Mouse (Mus musculus) kidney, postnatal 4 days (tissue): ENCODE data around the gene Isg20l2.
A peak's percentile ranks its signal among the peaks of the same experiment; 100 is the strongest.

Experiments used
- DNase-seq, 2 experiments: peaks; one replicate each; pipeline ENCODE4 v3.0.0; 2021; ENCODE audit warnings: mixed read lengths in 2 of 2

Gene Isg20l2

GRCm38 (mm10) chr3:87980085-87980484 is 50.0 kb downstream of the Isg20l2 start:
- DNase-seq = no peak

DNA sequence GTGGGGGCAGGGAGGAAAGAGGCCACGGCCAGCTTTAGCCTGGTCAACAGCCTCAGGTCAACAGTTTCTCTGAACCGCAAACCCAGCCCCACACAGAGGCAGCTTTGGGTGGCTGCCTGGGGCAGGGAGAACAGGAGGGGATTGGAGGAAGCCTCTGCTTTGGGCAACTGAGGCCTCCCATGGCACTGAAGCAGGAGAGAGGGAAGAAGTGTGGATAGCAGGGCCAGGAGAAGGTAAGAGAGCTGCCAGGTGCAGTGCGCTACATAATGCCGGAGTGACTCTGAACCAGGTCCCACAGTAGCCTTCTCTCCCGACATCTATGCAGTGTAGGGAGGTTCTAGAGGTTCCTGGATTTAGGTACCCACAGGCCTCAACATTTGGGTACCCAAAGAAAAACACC is 50.6 kb downstream of the Isg20l2 start:
- DNase-seq = no peak

GRCm38 (mm10) chr3:87981214-87981760 is 51.2 kb downstream of the Isg20l2 start:
- DNase-seq = no peak

GRCm38 (mm10) chr3:87981894-87982835 is 52.1 kb downstream of the Isg20l2 start:
- DNase-seq = peak; percentile 54 to 71

GRCm38 (mm10) chr3:87982836-87983601 is 52.9 kb downstream of the Isg20l2 start:
- peak; percentile 61 to 75 for DNase-seq

DNA sequence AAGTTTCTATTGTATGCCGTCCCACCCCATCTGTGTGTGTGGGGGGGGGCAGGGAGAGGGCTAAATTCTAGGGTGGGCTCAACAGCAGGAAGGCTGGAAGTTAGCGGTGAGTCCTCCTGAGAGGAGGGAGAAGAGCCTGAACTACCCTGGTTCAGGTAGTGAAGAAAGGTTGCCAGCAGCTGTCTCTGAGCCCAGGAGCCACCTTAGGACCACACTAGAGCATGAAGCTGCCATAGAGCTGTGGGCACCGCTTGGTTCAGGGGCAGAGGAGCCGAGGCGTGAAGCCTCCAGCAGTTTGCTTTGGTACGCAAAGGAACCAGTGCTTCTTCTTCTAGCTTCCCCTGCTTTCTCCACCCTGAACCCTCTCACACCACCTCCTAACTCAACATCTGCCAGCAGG is 53.5 kb downstream of the Isg20l2 start:
- no peak for DNase-seq

- DNase-seq = no peak
Observed at GRCm38 (mm10) chr3:87984094-87984493, 54.0 kb downstream of the Isg20l2 start.

GRCm38 (mm10) chr3:87985505-87986320 is 55.6 kb downstream of the Isg20l2 start:
- DNase-seq = peak; percentile 57 to 74

GRCm38 (mm10) chr3:87986868-87987267 is 56.8 kb downstream of the Isg20l2 start:
- peak; percentile 100 for DNase-seq

GRCm38 (mm10) chr3:87987633-87988032 is 57.5 kb downstream of the Isg20l2 start:
- peak; percentile 55 to 68 for DNase-seq

GRCm38 (mm10) chr3:87988068-87988467 is 58.0 kb downstream of the Isg20l2 start:
- no peak for DNase-seq

DNA sequence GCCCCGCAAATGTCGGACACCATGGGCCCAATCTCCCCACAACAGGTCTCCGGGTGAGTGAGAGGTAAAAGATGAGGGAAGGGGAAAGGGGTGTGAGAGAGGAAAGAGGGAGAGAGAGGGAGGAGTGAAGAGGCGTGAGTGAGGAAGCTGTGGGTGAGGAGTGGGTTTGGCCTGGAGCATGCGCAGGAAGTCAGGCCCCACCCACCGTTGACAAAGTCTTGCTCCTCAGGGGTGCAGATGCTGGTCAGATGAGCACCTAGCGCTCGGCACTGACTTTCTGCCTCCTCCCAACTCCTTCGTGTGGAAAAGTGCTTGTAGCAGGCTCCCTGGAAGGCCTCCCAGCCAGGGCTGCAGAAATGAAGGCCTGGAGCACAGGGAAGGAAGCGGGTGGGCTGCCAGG is 59.8 kb downstream of the Isg20l2 start:
- no peak for DNase-seq
